Mouse (Mus musculus): ENCODE measurements around the gene Ces4a.
"Not testable (repeated sequence)": the region's sequence is repeated elsewhere in the genome, so short reads cannot be mapped to it uniquely, and the experiment has no call there.

Gene Ces4a

GRCm38 (mm10) chr8:105169582-105169981, 38.0 kb downstream of the Ces4a start:
- DNase-seq (ENCODE audit: low spot score in 2 of 2): no peak

GRCm38 (mm10) chr8:105170041-105170380, 38.4 kb downstream of the Ces4a start:
- DNase-seq (ENCODE audit: low spot score in 2 of 2): no peak

GRCm38 (mm10) chr8:105170381-105171115, 38.9 kb downstream of the Ces4a start, which contains the start of gene Cbfb:
Cbfb (plus strand) TSS chr8:105170674.
- DNase-seq (ENCODE audit: low spot score in 2 of 2): peak; percentile 97

GRCm38 (mm10) chr8:105171116-105172002, 39.8 kb downstream of the Ces4a start:
- peak; percentile 72 to 78 for DNase-seq (ENCODE audit: low spot score in 2 of 2)

- no peak for DNase-seq (ENCODE audit: low spot score in 2 of 2)
These were observed 40.4 kb downstream of the Ces4a start for GRCm38 (mm10) chr8:105172003-105172362.

- DNase-seq (ENCODE audit: low spot score in 2 of 2): not testable (repeated sequence)
These were observed 43.7 kb downstream of the Ces4a start for GRCm38 (mm10) chr8:105175287-105175686.

- no peak for DNase-seq (ENCODE audit: low spot score in 2 of 2)
These were observed 46.7 kb downstream of the Ces4a start for GRCm38 (mm10) chr8:105178211-105178800.

GRCm38 (mm10) chr8:105182201-105182600, 50.6 kb downstream of the Ces4a start:
- DNase-seq (ENCODE audit: low spot score in 2 of 2): no peak

- no peak for DNase-seq (ENCODE audit: low spot score in 2 of 2)
These were observed 54.9 kb downstream of the Ces4a start for GRCm38 (mm10) chr8:105186467-105187005.

- no peak for DNase-seq (ENCODE audit: low spot score in 2 of 2)
These were observed 60.6 kb downstream of the Ces4a start for GRCm38 (mm10) chr8:105192182-105192581.

Data from heart, adult 9 months (tissue).